Mouse (Mus musculus): ENCODE measurements around the gene Ppp6r2.

Gene Ppp6r2

GRCm38 (mm10) chr15:89258997-89259396 lies 47.6 kb downstream of the Ppp6r2 start:
- DNase-seq (ENCODE audit: low spot score in 2 of 2) = no peak

GRCm38 (mm10) chr15:89264485-89264884 lies 53.1 kb downstream of the Ppp6r2 start:
- DNase-seq (ENCODE audit: low spot score in 2 of 2) = no peak

- no peak for DNase-seq (ENCODE audit: low spot score in 2 of 2)
Measured at GRCm38 (mm10) chr15:89275497-89275896, 64.1 kb downstream of the Ppp6r2 start.

GRCm38 (mm10) chr15:89277366-89277765 lies 66.0 kb downstream of the Ppp6r2 start:
- no peak for DNase-seq (ENCODE audit: low spot score in 2 of 2)

- no peak for DNase-seq (ENCODE audit: low spot score in 2 of 2)
Measured at GRCm38 (mm10) chr15:89282546-89282945, 71.2 kb downstream of the Ppp6r2 start.

- DNase-seq (ENCODE audit: low spot score in 2 of 2) = no peak
Measured at GRCm38 (mm10) chr15:89284094-89284493, 72.7 kb downstream of the Ppp6r2 start.

- DNase-seq (ENCODE audit: low spot score in 2 of 2) = no peak
Measured at GRCm38 (mm10) chr15:89285004-89285403, 73.7 kb downstream of the Ppp6r2 start.

GRCm38 (mm10) chr15:89285478-89285877 lies 74.1 kb downstream of the Ppp6r2 start:
- DNase-seq (ENCODE audit: low spot score in 2 of 2) = no peak

- DNase-seq (ENCODE audit: low spot score in 2 of 2) = no peak
Measured at GRCm38 (mm10) chr15:89286114-89286513, 74.8 kb downstream of the Ppp6r2 start.

- DNase-seq (ENCODE audit: low spot score in 2 of 2) = no peak
Measured at GRCm38 (mm10) chr15:89286582-89286981, 75.2 kb downstream of the Ppp6r2 start.

GRCm38 (mm10) chr15:89288227-89288767 lies 76.9 kb downstream of the Ppp6r2 start:
- DNase-seq (ENCODE audit: low spot score in 2 of 2) = no peak

GRCm38 (mm10) chr15:89289455-89289854 lies 78.1 kb downstream of the Ppp6r2 start:
- DNase-seq (ENCODE audit: low spot score in 2 of 2) = no peak

GRCm38 (mm10) chr15:89291521-89291920 lies 80.2 kb downstream of the Ppp6r2 start:
- no peak for DNase-seq (ENCODE audit: low spot score in 2 of 2)

- DNase-seq (ENCODE audit: low spot score in 2 of 2) = no peak
Measured at GRCm38 (mm10) chr15:89292795-89293194, 81.4 kb downstream of the Ppp6r2 start.

- no peak for DNase-seq (ENCODE audit: low spot score in 2 of 2)
Measured at GRCm38 (mm10) chr15:89293778-89294177, 82.4 kb downstream of the Ppp6r2 start.

GRCm38 (mm10) chr15:89295580-89296165 lies 84.3 kb downstream of the Ppp6r2 start:
- DNase-seq (ENCODE audit: low spot score in 2 of 2) = no peak

GRCm38 (mm10) chr15:89296465-89296864 lies 85.1 kb downstream of the Ppp6r2 start:
- DNase-seq (ENCODE audit: low spot score in 2 of 2) = no peak

GRCm38 (mm10) chr15:89297695-89298094 lies 86.3 kb downstream of the Ppp6r2 start:
- DNase-seq (ENCODE audit: low spot score in 2 of 2) = no peak

- no peak for DNase-seq (ENCODE audit: low spot score in 2 of 2)
Measured at GRCm38 (mm10) chr15:89300180-89300579, 88.8 kb downstream of the Ppp6r2 start.

- DNase-seq (ENCODE audit: low spot score in 2 of 2) = no peak
Measured at GRCm38 (mm10) chr15:89300600-89300999, 89.2 kb downstream of the Ppp6r2 start.

- DNase-seq (ENCODE audit: low spot score in 2 of 2) = no peak
Measured at GRCm38 (mm10) chr15:89305966-89306365, 94.6 kb downstream of the Ppp6r2 start.

- no peak for DNase-seq (ENCODE audit: low spot score in 2 of 2)
Measured at GRCm38 (mm10) chr15:89307461-89307860, 96.1 kb downstream of the Ppp6r2 start.

GRCm38 (mm10) chr15:89308406-89309139 lies 97.2 kb downstream of the Ppp6r2 start:
- DNase-seq (ENCODE audit: low spot score in 2 of 2) = no peak
